Mouse (Mus musculus) lung, postnatal 14 days (tissue): Measurements from ENCODE around the gene Tbcc.

Experiments used
- DNase-seq: peaks from one replicate; pipeline ENCODE4 v3.0.0; 2021

Gene Tbcc

DNA sequence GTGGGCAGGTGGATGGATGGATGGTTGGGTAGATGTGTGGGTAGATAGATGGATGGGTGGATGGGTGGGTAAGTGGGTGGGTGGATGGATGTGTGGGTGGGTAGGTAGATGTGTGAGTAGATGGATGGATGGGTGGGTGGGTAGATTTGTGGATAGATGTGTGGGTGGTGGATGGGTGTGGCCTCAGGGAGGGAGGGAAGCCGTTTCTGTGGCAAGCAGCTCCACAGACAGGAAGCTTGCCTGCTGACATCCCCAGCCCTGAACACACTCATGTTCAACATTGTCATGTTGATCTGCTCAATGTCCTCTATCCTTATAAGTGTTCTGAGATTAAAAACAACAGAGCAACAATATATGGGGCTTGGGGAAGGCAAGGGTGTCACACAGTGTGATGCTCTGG lies 19.6 kb upstream of the Tbcc start:
- DNase-seq = no peak

DNA sequence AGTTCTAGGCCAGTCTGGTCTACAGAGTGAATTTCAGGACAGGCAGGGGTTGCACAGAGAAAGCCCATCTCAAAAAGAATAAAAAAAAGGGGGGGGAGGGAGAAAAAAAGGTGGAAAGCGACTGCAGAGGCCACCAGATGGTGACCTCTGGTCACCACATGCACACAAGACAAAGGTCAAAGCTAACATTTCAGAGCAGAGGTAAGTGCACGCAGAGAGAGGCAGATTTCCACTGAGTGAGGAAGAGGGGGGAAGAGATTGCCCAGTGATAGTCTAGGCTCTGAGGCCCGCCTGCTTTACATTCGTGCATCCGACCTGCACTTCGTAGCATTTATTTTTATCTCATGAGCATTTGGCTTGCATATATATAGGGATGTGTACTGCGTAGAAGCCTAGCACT lies 17.7 kb upstream of the Tbcc start:
- DNase-seq = no peak

DNA sequence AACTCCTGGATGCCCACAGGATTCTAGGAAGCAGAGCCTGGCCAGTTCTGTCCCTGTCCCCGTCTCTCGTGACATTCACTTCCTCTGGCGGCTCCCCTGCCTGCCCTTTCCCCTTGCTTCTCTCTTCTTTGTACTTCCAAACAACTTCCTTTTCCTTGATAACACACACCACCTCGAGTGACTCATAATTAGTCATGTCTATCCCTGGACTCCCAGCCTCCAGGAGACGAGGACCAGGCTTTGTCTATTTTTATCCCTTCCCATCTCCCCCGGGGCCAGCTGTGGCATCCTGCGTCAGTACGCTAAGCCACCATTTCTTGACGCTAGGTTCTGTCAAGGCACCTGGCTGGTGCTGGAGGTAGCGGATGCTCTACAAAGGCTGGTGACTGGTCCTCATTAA lies 16.4 kb upstream of the Tbcc start:
- peak; percentile 28 for DNase-seq

DNA sequence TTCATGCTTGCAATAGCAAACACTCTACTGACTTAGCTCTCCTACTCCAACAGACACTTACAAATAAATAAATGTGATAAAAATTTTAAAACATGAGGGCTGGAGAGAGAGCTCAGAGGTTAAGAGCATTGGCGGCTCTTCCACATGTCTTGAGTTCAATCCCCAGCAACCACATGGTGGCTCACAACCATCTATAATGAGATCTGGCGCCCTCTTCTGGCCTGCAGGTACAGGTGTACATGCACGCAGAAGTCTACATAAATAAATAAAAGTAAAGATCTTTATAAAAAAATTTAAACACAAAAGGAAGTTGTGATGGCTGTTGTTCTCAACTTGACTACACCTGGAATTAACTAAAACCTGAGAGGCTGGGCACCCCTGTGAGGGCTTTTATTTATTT lies 14.9 kb upstream of the Tbcc start:
- DNase-seq = no peak

DNA sequence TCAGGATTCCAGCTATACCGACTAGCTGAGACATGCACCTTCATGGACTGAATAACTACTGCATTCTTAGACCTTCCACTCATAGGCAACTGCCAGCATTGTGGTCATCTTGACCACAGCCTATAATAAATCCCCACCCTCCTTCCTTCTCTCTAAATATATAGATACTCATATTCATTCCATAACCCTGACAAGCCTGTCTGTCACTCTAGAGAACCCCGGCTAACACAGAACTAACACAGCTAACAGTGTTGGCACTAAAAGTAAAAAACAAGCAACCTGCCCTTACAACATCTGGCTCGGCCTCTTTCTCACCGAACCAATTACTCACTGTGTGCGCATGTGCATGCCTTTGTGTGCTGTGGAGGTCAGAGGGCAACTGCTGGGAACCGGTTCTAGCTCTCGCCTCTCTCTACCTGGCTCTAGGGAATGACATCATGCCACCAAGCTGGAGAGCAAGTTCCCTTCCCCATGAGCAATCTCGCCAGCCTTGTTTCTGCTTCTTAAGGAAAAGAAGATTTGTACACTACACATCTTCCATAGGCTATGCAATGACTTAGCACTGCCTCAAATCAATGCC lies 14.0 kb upstream of the Tbcc start:
- DNase-seq = no peak

DNA sequence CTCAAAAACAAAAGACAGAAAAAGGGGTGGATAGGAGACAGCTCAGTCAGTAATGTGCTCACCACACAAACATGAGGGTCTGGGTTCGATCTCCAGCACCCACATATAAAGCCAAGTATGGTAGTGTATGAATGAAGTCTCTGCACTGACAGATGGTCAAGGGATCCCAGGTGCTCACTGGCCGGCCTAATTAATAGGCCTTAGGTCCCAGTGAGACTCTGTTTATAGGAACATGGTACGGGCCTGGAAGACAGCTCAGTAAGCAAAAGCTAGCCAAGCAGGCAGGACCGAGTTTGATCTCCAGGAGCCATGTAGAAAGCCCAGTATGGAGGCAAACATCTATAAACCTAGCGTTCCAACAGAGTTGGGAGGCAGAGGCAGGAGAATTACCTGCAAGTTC lies 13.4 kb upstream of the Tbcc start:
- DNase-seq = no peak

DNA sequence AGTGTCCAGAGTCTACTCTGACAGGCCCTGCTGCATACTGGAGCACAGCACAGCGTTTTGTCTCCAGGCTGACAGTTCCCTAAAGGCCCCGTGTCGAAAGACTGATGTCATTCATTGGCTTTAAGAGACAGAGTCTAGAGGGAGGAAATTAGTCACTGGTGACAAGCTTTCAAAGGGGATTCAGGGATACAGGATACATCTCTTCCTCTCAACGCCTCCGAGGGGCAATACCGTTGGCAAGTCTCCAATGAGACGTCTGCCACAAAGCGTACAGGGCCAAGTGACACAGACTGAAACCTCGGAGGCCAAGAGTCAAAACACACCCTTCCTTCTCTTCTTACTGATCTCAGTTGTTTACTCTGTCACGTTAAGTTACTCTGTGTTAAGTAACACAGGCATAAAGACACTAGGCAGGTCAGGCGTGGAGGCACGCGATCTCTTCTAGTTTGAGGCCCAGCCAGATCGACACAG lies 10.6 kb upstream of the Tbcc start:
- peak; percentile 67 for DNase-seq

DNA sequence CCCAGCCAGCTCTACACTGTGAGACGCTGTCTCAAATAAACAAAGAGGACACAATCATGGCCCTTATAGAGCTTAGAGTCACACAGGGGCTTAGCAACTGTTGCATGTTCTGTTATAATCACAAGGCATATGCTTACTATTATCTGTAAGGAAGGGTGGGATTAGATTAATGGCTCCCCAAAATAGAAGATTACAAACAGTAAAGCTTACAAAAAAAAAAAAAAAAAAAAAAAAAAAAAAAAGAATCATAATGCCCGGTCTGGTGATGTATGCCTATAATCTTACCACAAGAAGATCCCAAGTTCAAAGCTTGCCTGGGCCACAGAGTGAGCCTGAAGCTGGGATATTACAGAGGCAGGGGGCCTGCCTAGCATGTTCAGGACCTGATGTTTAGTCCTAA lies 10.2 kb upstream of the Tbcc start:
- no peak for DNase-seq

DNA sequence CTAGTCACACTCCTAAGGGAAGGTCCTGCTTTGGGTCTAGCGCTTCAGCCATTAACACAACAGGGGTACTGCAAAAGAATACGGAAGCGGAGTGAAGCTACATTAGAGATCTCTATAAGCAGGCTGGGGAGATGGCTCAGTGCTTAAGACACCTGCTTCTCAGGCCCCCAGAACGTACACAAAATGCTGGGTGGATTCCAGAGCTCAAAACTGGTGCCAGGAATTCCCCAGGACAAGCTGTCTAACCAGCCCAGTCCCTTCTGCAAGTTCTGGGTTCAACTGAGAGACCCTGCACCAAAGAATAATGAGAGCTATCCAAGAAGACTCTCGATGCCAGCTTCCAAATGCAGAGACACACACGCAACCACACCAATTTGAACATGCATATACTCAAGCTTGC lies 8.8 kb upstream of the Tbcc start:
- DNase-seq = no peak

DNA sequence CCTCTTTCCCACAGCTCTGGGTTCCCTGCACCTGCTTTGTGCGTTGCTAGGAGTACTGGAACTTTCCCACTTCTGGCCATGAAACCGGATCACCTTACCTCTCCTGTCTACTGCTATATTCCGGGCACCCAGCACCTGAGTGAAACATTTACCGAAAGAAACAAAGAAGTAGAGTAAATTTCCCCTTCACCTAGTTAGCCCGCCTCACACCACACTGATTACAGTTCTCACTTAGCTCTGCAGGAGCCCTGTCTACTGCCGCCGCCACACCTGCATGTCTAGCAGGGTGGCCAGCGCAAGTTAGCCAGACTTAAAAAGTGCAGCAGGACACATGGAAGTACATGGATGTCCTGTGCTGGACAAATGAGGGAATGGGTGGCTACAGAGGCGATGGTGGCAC lies 7.4 kb upstream of the Tbcc start:
- no peak for DNase-seq

DNA sequence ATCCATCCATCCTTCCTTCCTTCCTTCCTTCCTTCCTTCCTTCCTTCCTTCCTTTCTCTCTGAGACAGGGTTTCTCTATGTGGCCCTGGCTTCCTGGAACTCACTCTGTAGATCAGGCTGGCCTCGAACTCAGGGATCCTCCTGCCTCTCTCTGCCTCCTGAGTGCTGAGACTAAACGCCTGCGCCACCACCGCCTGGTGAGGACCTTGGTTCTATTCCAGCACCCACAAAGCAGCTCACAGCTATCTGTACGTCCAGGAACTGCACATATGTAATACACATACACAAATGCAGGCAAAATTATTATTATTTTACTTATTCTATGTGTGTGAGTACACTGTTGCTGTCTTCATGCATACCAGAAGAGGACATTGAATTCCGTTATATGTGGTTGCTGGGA lies 5.7 kb upstream of the Tbcc start:
- DNase-seq = no peak

DNA sequence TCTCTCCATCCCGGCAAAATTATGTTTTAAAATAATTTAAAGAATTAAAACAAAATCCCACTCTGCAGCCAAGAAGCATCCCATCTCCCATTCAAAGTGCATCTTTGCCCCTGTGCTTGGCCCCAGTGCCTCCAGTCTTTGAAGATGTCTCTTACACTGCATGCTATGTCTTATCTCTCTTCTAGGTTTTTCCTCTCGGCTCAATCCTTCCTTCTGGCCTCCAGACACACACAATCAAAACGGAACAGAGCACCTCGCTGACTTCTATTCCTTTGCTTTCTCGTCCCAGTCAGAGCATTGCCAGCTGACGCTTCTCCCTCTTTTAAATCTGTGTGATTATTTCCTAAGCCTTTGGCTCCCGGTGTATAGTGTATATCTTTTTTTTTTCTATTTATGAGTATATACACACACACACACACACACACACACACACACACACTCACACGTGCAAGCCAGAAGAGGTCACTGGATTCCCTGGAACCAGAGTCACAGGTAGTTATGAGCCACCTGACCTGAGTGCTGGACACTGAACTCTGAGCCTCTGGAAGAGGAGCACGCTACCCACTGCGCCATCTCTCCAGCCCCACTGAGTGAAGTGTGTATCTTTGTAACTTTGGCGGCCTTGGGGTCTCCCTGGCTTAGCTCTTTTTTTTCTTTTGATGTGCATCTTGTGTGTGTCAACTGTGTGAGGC lies 5.1 kb upstream of the Tbcc start:
- DNase-seq = no peak

DNA sequence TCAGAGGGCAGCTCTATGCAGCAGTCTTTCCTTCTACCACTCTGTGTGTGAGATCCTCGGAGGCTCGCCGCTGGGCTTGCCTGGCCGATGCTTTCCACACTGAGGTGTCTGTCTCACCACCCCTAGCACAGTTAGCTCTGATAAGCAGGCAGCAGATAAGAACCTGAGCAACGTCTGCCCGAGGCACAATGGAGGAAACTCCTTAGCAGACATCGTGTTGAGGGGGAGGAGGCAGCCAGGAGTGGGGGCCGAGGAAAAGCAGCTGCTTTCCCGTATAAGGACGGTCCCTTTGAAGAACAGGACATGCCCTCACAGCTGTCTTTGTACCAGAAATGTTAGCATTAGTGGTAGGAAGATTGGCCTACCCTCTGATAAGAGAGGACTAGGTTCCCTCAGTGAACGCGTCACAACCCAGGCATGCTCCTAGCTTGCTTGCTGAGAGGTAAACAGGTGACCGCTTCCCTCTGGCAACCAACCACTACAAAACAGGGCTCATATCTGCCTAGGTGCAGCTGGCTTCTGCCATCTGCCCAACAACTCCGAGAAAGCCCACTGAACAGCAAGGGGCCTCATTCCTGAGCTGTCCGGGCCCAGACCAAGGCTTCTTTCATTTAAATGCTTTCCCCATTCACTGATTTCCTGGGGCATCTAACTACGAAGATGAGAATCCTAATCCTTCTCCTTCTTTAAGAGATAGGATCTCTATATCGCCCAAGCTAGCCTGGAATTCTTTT lies 4.4 kb upstream of the Tbcc start:
- peak; percentile 24 for DNase-seq

DNA sequence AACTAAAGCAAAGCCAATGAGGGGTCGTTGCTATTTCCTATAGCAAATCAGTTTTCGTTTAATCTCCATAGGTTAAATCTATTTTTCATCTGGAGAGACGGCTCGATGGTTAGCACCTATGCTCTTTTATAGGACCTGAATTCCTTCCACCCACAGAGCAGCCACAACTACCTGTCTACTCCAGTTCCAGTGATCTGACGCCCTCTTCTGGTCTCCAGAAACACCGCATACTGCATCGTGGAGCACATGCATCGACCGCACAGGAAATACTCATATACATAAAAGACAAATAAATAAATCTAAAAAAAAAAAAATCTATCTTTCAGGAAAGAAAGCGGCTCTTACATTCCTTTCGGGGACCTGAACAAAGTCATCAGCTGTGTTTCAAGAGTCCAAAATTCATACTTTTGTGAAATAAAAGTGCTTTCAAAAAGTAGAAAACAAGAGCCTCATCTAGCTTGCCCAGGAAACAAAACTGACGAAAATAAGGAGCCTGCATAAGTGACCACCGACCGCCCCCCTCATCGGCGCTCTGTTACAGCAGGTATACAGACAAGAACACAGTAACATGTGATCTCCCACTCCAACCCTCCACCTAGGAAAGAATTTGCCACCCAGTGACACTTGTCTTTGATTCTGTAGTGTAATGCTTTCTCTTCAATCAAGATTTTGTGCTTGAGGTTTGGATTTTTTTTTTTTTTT lies 1.8 kb upstream of the Tbcc start:
- peak; percentile 61 for DNase-seq

DNA sequence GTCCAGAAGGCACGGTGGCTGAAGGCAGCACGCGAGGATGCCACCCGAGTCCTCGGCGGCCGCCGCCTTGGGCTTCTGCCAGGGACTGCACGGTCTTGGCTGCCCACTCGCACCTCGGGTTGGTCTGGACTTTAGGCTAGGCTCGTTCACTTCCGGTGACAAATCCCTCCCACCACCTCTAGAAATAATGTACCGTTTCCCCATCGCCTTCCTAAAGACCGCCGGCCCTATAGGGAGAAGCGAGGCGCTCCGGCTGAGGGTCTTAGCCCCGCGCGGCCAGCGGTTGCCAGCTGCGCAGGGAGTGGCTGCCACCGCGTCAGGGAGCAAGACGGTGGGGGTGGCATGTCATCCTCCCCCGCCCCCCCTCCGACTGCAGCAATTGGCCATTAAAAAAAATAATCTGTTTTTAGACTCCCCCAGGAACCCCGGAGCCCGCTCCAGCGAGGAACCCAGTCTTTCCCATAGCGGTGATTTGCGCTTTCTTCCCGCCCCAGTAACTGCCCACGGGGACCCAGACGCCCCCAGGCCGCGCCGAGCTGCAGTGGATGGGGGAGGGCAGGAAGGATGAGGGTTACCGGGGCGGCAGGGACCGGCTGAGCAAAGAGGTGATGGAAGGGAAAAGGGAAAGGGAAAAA lies 917 bp upstream of the Tbcc start:
- peak; percentile 81 for DNase-seq

DNA sequence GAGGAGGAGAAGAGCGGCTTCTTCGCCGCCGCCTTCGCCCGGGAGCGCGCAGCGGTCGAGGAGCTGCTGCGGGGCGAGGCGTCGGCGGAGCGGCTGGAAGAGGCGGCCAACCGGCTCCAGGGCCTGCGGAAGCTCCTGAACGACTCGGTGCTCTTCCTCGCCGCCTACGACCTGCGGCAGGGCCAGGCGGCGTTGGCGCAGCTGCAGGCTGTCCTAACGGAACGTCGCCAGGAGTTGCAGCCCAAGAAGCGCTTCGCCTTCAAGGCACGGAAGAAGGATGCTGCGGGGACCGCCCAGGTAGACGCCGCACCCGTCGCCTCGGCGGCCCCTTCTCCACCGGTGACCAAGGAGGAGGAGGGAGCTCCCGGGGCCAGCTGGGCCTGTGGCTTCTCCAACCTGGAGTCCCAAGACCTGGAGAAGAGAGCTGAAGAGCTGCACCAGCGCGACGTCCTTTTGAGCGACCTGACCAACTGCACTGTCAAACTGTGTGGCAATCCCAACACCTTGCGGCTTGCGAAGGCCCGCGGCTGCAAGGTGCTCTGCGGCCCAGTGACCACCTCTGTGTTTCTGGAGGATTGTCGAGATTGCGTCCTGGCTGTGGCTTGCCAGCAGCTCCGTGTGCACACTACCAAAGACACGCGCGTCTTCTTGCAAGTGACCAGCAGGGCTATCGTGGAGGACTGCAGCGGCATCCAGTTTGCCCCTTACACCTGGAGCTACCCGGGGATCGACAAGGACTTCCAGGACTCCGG lies 535 bp downstream of the Tbcc start:
- peak; percentile 37 for DNase-seq

DNA sequence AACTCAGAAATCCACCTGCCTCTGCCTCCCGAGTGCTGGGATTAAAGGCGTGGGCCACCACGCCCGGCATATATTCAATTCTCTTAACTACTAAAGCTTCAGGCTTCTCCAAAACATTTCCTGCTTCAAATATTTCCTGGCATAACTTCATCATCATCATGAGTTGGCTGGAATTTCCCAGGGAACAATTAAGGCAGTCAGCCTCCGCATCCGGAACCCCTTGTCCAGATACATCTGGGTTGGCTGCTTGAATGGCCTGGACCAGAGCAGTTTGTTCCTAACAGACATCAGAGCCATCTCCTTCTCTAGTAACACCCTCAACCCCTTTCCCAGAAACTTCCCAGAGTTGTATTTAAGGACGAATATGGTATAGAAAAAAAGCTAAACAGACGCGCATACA lies 4.9 kb downstream of the Tbcc start:
- peak; percentile 22 for DNase-seq

DNA sequence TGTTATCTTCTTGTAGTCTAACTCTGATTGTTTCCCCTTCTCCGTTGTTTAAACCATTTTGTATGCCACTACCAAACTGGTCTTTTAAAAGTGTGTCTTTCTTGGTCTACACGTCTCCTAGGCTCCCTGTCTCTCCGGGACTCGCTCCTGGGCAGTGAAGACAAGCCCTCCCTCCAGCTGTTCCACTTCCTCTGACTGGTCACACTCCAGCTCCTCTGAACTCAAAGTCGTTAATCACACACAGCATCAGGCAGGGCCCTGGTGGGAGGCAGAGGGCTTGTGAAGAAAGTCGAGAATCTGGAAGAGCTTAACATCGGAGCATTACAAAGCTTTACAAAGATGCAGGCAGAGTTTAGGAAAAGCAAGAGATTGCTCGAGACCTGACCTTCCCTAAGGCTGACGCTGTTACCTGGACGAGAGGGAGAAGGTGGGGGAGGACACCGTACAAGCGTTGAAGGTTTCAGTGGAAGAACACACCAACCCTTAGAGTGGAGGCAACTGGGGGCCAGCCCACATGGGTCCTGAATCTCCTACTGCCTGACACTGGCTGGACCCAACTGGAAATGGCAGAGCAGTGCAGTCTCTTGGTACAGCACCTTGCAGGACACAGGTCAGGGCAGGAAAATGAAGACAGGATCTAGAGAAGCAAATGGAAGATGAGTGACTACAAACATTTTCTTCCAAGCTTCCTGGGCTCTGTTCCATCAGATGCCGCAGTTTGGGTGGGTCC lies 6.9 kb downstream of the Tbcc start:
- DNase-seq = peak; percentile 40

DNA sequence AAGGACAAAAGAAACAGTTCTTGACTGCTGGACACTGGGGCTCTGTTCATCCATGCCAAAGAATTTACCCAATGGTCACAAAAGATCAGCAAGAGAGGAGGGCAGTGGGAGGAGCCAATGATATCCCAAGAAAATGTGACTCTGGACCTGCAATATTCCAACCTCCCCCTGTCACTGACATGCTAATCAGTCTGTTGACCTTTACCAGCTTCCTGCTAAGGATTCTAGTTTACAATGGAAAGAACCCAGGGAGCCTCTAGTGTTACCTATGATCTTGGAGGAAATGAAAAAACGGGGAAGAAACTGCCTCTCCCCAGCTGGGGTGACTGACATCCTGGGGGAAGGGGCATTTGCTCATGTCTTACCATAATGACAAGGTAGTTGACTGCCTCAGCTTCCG lies 10.5 kb downstream of the Tbcc start:
- DNase-seq = no peak

DNA sequence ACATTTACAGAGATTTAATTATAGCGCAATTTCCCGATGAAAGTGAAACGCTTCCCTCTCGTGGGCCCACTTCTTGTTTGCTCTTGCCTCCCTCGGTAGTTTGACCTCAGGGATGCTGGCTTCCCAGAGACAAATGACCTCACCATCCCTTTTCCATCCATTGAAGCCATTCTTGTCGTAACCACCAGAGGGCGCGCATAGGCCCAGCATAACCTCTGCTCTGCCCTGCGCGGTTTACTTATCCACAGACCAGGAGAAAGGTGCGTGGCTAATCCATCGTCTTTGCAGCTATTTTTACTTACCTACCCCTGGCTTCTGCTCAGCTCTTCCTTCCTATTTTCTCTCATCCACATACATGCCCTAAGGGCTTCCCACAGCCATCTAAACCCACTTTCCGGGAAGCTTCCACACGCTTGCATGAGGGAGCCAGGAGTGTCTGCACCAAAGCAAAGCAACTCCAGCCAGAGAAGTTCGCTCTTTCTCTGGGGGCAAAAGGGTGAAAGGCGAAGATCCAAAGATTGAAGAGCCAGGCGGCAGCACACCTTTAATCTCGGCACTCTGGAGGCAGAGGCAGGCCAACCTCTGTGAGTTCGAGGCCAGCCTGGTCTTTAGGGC lies 13.5 kb downstream of the Tbcc start:
- peak; percentile 84 for DNase-seq

DNA sequence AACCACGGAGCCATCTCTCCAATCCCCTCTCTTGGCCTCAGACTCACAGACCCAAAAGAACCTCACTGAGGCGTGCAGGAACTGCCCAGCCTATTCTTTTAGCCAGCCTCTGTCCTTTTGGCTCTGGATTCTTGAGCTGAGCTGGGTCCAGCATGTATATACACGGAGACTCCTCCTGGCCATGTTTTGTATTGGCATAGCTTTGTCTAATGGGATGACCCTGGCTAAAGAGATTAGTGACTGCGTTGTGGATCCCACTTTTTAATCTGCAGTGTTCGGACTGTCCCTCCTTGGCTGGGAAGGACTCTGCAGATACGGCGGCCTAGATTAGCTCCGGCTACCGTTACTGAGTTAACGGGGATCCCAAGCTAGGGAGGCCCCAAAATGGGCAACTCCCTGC lies 19.7 kb downstream of the Tbcc start, which contains the start of gene Prph2:
TSS of gene Prph2 (plus strand) at position 274 of the 400 bp plus-strand sequence.
- DNase-seq = no peak
